Mouse (Mus musculus): ENCODE measurements around the gene Stk25.
"Not testable (repeated sequence)": the region's sequence is repeated elsewhere in the genome, so short reads cannot be mapped to it uniquely, and the experiment has no call there.

Gene Stk25

DNA sequence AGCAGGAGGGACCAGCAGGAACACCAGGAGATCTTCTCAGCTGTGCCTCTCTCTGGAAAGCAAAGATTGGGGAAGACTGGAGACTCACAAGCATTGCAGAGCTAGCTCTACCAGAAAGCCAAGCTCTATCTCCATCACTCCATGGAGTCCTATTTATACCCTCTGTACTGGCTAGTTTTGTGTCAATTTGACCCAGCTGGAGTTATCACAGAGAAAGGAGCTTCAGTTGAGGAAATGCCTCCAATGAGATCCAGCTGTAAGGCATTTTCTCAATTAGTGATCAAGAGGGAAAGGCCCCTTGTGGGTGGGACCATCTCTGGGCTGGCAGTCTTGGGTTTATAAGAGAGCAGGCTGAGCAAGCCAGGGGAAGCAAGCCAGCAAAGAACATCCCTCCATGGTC, at the start of gene Stk25:
Gene Stk25 (minus strand): TSS at position 101 of the 400 bp plus-strand sequence.
- in situ Hi-C loops (cut with MboI, MseI), result not testable (repeated sequence)

DNA sequence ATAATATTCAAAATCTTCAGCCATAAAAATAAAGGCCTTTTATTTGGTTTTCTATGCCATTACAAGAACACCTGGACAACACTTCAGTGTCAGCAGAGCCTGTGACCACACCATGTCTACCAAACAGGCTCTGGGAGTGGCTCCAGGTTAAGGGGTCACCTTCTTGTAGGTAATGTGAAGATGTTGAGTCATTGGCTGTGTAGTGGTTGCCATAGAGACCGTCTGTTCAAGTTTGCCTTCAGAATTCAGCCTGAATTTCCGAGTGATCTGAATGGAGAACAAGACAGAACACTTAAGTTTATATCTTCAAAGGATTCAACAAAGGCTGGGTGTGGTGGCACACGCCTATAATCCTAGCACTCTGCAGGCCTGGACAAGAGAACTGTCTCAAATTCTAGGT, 46.9 kb upstream of the Stk25 start:
- in situ Hi-C loops (cut with MboI, MseI), result no loop called here

DNA sequence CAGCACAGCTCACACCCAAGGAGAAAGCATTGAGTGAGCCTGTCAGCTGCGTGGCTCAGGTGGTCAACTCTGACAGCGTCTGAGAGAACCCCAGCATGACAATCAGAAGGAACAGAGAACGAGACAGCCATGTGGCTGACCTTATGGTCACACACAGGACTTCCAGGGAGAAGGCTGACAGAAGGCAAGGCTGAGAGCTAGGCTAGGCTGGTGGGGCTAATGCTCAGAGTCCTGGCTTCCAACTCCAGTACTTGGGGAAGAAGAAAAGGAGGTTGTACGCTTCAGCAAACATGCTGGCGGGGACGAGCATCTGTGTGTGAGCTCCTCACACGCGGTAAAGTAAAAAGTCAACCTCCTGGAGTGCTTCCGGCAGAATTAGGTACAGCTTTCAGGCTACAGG, 45.9 kb upstream of the Stk25 start:
- in situ Hi-C loops (cut with MboI, MseI), result no loop called here

DNA sequence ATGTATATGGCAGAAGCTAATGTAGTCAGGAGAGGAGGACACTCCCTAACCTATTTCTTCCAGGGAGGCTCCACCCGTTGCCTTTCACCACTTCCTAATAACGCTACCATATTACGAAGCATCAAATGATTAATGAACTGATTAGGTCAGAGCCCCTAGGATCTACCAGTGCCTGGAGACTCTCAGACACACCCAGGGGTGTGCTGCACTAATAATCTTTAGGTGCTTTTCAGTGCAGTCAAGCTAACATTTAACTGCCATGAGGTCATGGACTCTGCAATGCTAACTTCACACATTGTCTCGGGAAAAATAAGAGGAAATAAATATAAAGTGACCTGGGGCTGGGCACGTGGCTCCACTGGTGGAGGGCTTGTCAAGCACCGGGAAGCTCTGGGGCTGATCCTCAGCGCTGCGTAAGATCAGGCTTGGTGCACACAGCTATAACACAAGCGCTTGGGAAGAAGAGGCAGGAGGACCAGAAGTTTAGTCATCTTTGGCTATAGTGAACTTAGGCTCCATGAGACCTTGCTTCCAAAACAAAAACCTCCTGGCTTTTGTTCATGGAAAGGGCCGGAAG, 45.1 kb upstream of the Stk25 start:
- in situ Hi-C loops (cut with MboI, MseI), result no loop called here

DNA sequence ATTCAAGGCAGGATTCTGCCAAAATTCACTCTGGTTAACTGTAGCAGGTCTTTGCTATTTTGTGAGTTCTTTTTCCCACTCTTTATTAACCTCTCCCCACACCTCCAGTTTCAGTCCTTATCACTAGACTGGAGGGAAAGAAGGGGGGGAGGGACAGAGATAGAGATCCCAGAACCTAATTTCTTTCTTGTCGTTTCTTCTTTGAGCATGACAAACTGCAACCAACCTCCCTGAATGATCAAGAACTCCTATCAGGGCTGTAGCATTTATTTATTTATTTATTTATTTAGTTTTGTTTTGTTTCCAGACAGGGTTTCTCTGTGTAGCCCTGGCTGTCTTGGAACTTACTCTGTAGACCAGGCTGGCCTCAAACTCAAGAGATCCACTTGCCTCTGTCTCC, 43.6 kb upstream of the Stk25 start:
- in situ Hi-C loops (cut with MboI, MseI), result no loop called here

DNA sequence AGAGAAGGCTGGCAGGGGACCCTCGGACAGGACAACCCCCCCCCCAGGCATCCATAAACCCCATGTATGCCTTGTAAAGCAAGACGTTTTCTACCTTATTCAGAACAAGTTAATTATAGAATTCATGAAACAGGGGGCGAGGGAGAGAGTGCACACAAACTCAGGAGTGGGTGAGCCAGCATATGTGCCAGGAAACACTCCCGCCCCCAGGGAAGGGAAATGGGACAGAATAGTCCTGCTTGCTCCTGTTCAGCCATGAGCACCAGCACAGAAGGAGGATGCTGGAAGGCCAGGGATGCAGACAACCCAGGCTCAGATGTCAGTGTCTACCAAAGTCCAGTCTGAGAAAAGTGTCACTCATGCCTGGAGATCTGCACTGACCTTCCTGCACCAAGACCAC, 40.7 kb upstream of the Stk25 start:
- in situ Hi-C loops (cut with MboI, MseI), result no loop called here

DNA sequence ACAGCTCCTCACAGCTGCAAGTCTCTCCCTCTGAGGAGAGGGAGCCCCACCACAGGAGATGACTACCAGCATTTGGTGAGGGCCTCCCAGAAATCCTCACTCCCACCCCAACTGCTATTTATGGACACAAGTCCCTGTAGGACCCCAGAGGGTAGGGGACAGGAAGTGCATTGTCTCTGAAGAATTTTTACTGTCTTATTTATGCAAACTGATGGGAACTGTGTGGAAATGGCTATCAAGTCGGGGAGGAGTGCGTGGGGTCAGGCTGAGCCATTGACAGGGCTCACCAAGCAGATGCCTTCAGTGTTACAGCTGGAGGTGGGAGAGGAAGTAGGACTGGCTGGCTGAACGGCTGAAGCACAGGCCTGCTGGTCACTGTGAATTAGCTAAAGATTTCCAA, 38.9 kb upstream of the Stk25 start:
- in situ Hi-C loops (cut with MboI, MseI), result no loop called here

DNA sequence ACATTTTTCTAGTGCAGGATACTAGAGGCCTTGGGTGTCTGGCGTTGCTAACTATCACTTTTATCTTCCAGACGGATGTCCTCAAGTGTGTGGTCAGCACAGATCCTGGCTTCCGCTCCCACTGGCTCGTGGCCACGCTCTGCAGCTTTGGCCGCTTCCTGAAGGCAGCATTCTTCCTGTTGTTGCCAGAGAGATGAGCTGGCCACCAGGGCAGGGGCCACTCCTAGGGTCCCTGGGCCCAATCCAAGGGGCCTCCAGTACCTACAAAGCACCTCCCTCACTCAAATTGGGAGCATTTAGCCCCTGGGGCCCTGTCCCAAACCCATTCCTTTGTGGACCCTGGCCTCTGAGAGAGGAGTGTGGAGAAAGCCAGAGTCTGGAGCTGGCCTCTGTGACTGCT, 36.5 kb upstream of the Stk25 start:
- in situ Hi-C loops (cut with MboI, MseI), result no loop called here

DNA sequence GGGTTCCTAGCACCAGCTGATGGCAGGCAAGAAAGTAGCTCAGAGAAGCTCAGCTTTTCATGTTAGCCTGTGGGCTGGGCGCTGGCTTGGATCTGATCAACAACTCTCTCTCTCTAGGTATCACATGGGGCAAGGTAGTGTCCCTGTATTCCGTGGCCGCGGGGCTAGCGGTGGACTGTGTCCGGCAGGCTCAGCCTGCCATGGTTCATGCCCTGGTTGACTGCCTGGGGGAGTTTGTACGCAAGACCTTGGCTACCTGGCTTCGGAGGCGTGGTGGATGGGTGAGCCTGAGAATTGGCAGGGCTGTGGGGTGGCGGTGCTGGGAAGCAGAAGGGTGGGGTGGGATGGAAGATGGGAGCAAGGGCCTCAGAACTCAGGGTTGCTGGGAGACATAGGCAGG, 35.5 kb upstream of the Stk25 start:
- in situ Hi-C loops (cut with MboI, MseI), result no loop called here

DNA sequence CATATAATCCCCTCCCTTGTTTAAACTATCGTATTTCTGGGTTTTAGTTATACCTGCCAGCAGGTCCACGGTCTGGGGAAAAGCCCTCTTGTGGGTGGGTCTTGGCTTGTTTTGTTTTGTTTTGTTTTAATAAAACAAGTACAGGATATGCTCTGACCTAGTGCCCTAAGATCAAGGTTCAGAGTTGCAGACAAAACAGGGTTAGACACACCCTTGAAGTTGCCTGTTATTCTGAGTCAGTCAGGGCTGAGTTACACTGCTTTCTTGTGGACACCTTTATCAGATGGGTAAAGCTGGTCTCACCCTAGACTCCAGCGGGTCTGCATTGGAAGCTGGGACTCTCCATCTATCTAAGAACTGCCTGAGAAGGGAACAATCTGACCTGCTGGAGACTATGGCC, 35.0 kb upstream of the Stk25 start:
- in situ Hi-C loops (cut with MboI, MseI), result no loop called here

DNA sequence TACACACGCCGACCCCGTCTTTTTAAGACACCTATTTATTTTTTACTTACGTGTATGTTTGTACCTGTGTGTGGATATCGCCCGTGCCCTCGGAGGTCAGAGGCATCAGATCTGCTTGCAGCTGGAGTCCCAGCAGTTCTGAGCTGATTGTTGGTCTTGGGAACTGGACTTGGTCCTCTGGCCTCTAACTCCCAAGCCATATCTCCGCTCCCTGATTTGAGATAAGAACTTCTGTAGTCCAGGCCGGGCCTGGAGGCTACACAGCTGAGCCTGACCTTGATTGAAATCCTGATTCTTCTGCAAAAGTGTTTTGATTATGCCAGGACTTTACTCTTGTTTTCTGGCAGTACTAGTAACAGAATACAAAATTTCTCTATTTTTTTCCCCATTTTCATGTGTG, 34.3 kb upstream of the Stk25 start:
- in situ Hi-C loops (cut with MboI, MseI), result no loop called here

DNA sequence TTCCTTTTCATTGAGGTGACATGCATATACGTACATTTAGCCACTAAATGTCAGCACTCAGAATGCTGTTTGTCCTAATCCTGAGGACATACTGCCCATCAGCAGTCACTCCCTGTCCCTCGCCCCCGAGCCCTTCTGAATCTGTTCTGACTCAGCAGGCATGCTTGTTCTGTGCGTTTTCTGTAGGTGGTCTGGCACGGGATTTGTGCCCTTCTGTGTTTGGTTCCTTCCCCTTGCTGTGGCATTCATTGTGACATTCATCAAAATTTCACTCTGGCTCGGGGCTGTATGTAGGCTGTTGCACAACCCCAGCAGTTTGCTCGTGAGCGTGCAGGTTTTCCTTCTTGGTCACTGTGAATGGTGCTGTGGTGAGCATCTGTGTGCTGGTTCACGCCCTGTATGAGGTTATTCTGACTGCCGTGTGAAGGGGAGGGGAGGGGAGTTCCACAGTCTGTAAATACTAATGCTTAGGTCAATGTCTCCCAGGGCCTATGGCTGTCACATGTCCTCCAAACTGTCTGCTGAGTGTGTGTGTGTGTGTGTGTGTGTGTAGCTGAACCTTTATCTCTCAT, 33.4 kb upstream of the Stk25 start:
- in situ Hi-C loops (cut with MboI, MseI), result no loop called here

DNA sequence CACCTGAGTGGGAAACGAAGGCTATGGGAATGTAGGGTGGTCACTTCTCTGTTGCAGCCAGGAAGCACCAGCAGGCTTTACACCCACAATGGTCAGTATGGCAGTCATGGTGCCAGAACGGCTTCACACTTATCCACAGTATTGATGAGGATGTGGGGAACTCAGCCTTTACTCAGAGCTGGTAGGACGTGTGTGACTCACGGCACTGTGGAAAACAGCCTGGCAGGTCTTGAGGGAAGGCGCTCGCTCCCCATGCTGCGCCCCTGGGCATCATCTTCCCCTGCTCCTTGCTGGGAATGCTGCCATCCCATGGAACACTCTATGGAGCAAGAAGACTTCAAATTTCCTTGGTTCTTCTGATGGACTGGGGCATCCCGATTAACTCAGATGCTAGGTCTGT, 32.6 kb upstream of the Stk25 start:
- in situ Hi-C loops (cut with MboI, MseI), result no loop called here

DNA sequence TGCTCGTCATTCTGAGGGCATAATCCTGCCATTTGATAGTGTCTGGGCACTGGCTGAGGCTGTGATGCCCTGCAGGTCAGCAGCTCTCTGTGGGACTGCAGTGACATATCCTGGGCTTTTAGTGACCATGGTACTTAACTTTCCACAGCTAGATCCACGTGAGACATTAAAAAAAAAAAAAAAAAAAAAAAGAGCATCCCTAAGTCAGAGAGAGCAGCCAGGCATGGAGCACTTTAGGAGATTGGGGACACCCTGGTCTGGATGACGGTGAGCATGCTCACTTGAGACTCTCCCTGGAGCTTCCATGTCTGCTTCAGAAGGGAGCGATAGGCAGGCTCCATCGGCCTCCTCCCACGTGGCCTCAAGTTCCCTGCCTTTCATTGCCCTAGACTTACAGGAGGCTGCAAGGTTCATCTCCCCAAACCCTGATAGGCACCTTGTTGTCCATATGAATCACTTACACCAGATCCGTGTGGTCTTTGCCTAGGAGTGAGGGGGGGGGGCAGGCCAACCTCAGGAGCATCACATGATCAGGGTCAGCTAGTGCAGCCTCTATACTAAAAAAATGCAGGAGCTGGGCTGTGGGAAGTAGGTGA, 31.5 kb upstream of the Stk25 start:
- in situ Hi-C loops (cut with MboI, MseI), result no loop called here

DNA sequence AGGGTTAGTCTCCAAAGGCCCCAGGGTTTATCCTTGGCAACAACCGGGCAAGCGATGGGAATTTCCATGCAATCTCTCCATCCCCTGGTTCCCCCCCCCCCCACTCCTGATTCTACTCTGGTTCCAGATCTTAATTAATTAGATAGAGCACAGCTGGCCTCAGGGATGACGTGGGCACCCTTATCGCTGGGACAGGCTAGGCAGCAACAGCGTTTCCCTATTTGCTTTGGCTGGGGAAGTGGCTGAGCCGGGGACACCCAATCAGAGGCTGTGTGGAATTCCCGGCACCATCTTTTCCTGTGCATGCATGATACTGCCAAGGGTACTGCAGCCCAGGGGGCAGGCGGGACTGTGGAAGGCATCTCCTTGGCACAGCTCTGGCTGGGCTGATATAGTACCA, 29.7 kb upstream of the Stk25 start:
- in situ Hi-C loops (cut with MboI, MseI), result no loop called here

DNA sequence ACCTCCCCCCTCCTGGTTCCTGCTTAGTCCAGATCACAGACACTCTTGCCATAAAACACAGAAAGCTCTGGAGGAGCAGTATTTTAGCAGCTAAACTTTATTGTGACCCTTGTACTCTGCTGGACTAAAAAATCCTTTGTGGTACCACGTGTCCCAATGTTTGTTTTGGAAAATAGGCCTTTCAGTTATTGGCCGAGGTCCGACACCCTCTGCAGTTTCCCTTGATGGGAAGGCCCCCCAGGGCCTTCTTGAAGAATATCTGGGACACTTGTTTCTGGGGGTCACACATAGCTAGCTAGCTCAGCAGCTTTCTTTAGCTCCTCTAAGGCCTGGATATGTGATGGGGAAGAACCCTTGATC, 28.5 kb upstream of the Stk25 start:
- in situ Hi-C loops (cut with MboI, MseI), result no loop called here

DNA sequence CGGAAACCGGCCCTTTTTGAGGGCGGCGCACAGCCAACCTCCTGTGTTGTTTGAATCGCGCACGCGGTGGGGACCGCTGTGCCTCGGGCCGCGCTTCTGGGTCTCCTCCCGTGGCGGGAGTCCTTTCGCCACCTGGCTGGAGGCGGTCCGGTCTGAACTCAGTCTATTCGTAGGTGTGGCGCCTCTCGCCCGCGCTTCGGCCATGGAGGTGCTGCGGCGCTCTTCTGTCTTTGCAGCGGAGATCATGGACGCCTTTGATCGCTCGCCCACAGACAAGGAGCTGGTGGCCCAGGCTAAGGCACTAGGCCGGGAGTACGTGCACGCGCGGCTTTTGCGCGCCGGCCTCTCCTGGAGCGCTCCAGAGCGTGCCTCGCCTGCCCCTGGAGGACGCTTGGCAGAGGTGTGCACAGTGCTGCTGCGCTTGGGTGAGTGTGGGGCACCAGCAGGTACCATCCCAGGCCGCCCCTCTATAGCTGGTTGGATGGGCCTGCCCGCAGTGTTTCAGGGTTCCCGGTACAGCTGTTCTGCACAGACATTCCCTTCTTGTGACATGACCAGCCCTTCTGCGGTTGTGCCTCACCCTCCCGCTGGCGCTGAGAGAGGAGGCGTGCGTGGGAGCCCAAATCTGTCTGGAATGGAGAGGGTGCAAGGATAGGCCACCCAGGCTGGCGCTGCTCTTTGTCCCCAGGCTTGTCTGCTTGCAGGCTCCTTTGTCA, 27.9 kb upstream of the Stk25 start:
- in situ Hi-C loops (cut with MboI, MseI), result no loop called here

DNA sequence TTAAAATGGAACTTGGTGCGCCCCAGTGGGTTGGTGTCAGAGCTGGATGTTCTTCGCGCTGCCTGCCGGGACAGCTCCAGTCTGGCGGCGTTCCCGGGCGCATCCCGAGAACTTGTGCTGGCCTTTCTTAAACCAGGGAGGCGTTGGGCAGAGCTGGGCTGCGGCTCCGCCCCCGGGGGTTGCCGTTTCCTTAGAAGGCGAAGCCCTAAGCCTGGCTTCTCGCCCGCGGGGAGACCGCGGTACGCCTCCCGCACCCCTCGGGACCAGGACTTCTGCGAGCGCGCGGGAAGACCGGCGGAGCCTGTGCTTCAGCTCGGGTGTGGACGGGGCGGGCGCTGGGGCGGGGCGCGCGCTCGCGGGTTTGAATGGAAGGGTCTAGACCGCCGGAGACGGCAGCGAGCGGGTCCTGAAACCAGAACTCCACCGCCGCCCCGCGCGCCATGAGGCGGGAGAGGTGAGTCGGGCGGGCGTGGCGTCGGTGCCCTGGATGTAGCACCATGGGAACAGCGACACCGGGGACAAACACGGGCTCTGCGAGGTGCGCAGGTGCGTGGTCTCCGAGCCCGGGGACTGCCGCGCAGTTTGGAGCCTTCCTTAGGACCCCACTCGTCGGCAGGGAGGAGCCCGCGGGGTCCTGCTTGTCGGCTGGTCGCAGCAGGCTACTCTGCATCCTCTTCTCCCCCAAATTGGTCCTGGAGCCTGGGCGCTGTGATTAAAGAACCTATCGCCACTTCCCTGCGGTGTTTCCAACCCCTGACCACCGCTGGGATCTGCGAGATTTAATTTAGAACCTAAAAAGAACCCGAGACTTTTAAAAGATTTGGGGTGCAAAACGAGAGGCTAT, 27.2 kb upstream of the Stk25 start, which contains the start of gene Bok:
Gene Bok (plus strand): TSS at position 260 of the 844 bp plus-strand sequence.
- in situ Hi-C loops (cut with MboI, MseI), result no loop called here

DNA sequence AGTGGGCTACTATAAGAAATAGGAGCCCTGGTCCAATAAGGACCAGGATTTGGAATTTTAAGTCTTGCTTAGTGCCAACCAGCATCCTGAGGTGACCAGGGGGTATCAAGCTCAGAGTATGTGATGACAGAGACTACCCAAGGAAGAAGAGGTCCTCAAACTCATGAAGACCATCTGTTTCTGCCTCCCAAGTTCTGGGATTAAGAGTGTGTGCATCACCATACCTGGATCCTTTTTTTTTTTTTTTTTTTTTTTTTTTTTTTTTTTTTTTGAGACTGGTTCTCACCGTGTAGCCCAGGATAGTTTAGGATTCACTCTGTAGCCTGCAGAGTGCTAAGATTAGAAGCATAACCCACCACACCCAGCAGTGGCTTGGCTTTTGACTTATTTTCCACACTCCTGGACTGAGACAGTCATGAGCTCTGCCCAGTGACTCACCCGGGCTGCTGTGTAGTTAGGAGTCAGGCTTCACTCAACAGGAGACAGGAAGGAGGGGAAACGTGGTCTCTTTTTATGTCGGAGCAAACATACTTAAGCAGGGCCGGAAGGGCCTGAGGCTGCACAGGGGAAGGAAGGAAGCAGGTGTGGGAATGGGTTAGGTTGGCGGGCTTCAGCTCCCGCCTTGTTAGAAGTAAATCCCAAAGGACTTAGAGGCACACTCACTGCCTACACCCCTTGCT, 21.6 kb upstream of the Stk25 start:
- in situ Hi-C loops (cut with MboI, MseI), result no loop called here

DNA sequence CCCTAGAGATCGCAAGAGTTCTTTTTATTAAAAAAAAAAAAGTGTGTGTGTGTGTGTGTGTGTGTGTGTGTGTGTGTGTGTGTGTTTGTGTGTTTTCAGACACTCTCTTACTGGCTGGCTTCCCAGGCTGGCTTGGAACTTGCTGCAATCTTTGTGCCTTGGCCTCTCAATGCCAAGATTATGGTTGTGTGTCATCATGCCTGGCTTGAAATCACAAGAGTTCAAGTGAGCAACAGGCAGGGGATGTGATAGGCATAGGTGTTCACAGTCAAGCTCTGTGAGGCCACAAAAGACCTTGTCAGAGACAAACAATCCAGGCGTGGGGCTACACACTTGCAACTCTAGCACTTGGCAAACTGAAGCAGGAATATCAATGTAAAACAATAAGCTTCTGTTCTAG, 19.9 kb upstream of the Stk25 start:
- in situ Hi-C loops (cut with MboI, MseI), result no loop called here

DNA sequence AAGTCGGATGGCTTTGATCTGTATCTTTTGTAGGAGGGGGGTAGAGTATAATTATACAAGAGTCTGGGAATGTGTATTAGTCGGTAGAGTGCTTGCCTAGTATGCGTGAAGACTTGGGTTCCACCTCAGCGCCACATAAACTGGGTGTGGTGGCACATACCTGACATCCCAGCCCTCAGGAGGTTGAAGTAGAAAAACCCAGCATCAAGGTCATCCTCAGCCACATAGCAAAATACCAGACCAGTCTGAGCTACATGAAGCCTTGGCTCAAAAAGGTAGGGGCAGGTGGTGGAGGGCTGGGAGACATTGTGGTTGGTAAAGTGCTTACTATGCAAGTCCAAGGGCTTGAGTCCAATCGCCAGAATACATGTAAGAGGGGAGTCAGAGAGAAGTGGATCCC, 14.2 kb upstream of the Stk25 start:
- in situ Hi-C loops (cut with MboI, MseI), result no loop called here

DNA sequence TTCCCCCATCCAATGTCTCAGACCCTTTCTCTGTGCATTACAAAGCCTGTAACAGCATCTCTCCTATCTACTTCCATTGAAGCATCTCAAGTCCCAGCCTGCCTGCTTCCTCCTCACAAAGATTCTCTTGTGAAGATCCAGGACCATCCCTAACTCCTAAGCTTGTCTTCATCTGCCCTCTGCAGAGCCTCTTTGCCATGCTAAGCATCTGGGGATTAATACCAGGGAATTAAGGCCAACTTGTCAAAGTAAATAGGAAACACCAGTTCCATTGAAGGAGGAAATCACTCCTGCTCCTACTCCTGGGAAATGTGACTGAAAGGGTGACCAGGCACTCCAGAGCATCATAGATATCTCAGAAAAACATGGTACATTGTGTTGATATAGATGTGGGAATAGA, 11.5 kb upstream of the Stk25 start:
- in situ Hi-C loops (cut with MboI, MseI), result loop anchor here (5.0 kb wide), 1 partner anchor 57 kb away; no protein-coding TSS in a partner anchor
